In genomic region chr9:41515192-41515591, GRCm38 (mm10) we compare ENCODE assay signal across 17 mouse cellular contexts.
DNase-seq lines count a peak whose midpoint lies in the region; ATAC-seq lines count a peak whose summit lies in the region.
"Had no signal": no experiment of that assay in that cellular context is flagged by ENCODE, and none has a peak within 500 bp of the region (broad histone marks: within the 10 kb centered on the region; RNA-seq: fewer than 3 reads in every experiment).

No protein-coding gene starts in this region.

- no peaks in the 10 kb centered on the region for H3K27me3 ChIP-seq in forebrain, embryonic 13.5 days
- H3K27me3 ChIP-seq: midbrain, embryonic 13.5 days had no signal

- H3K4me2 ChIP-seq in forebrain, embryonic 13.5 days: no peak overlapping the region
- H3K4me2 ChIP-seq: midbrain, embryonic 13.5 days had no signal

- no peak overlapping the region for H3K4me3 ChIP-seq in forebrain, embryonic 13.5 days
- H3K4me3 ChIP-seq: forebrain, embryonic 10.5 days; midbrain, embryonic 13.5 days had no signal

- peaks cover 6% of the 10 kb centered on the region; the same call in 1 of the 2 replicates for H3K36me3 ChIP-seq in forebrain, embryonic 13.5 days (ENCODE audit: poor library complexity, severe bottlenecking)
- H3K36me3 ChIP-seq: G1E had no signal

- H3K9me3 ChIP-seq in forebrain, embryonic 13.5 days (replicated peaks): no peaks in the 10 kb centered on the region
- H3K9me3 ChIP-seq: forebrain, embryonic 10.5 days; G1E; midbrain, embryonic 13.5 days had no signal

- no peak overlapping the region for H3K27ac ChIP-seq in forebrain, embryonic 13.5 days
- H3K27ac ChIP-seq: forebrain, embryonic 10.5 days; liver, embryonic 14.5 days; midbrain, embryonic 13.5 days had no signal

- peaks cover 17% of the 10 kb centered on the region for H3K4me1 ChIP-seq in forebrain, embryonic 13.5 days
- H3K4me1 ChIP-seq: forebrain, embryonic 10.5 days had no signal

- H3K9ac ChIP-seq in forebrain, embryonic 13.5 days: no peak overlapping the region
- H3K9ac ChIP-seq: liver, embryonic 14.5 days; midbrain, embryonic 13.5 days had no signal

- DNase-seq in adrenal gland, adult 2 months: peak; percentile 23
- no peak for DNase-seq in adrenal gland, postnatal 4 days (ENCODE audit: low spot score in 2 of 2)
- peak; percentile 43 for DNase-seq in urinary bladder, postnatal 14 days (ENCODE audit: low spot score)
- DNase-seq in urinary bladder, postnatal 25 days (ENCODE audit: low spot score): no peak
- DNase-seq in gastrocnemius, postnatal 25 days: peak; percentile 56
- no peak for DNase-seq in layer of hippocampus, postnatal 10 days (ENCODE audit: low spot score in 2 of 2)
- no peak for DNase-seq in cerebellum, postnatal 36 days
- DNase-seq: cerebellum, postnatal 10 days; kidney, postnatal 36 days; layer of hippocampus, postnatal 36 days; lung, postnatal 4 days; thymus, postnatal 36 days had no signal

- ATAC-seq in forebrain, embryonic 13.5 days: no peak
- ATAC-seq: midbrain, embryonic 13.5 days had no signal

Comparison
In these comparisons a context has a peak if more than half of its experiments do, and no peak if none do; other contexts are left out.
1. DNase-seq: peak in adrenal gland, adult 2 months (single experiment), urinary bladder, postnatal 14 days (single experiment) and gastrocnemius, postnatal 25 days (single experiment); none in adrenal gland, postnatal 4 days (0 of 2), urinary bladder, postnatal 25 days (single experiment), layer of hippocampus, postnatal 10 days (0 of 2) and cerebellum, postnatal 36 days (0 of 2).